Mouse (Mus musculus): ENCODE measurements around the gene Mapkap1. TPM values are rescaled to one million over a fixed set of nuclear protein-coding genes. Genes with fewer than 3 reads are reported as not detected.

Mapkap1 gene
- total and polyA plus RNA-seq, 2 experiments = 25.4 to 35.1 TPM

DNA sequence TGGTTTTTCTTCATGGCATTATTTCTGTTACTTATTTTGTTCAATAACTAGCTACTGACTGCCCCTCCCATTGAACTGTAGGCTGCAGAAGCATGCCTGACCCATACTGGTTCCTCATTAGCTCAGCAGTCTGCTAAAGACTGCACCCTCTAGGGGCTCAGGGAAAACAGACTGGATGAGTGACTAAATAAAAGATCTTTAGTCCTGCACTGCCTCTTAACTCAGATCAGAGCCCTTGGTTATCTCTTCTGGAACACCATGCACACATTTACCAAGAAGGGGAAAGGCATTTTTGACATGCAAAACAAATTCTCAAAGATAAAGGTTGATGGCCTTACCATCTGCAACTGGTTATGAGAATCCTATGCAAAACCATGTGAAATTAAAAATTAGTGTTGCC is 157.3 kb downstream of the Mapkap1 start:
- no peak for DNase-seq (ENCODE audit: extremely low read depth, low read depth, low spot score)
- H3K4me1 ChIP-seq (ENCODE audit: control insufficient read depth, insufficient read depth, low read length) = no peaks in the 10 kb centered on the region
- no peak overlapping the region for H3K27ac ChIP-seq (replicated peaks; ENCODE audit: insufficient read depth, low read depth, low read length)
- H3K4me3 ChIP-seq (ENCODE audit: insufficient read depth, low read depth, low read length) = no peak overlapping the region
- H3K27me3 ChIP-seq (ENCODE audit: control insufficient read depth, insufficient read depth, low read length) = no peaks in the 10 kb centered on the region
- H3K79me2 ChIP-seq (ENCODE audit: control insufficient read depth, insufficient read depth, low read length) = no peaks in the 10 kb centered on the region
- H3K36me3 ChIP-seq (ENCODE audit: control insufficient read depth, insufficient read depth, low read length) = 0 out of 2 replicates have a peak, but pooled peaks cover 4% of the 10 kb centered on the region
- TF ChIP-seq POLR2A (IDR thresholded peaks at IDR 0.05; ENCODE audit: extremely low read depth, insufficient read depth, low read length) (no peak), CTCF (IDR thresholded peaks at IDR 0.05; ENCODE audit: low read depth, low read length) (no peak)
- H3K9ac ChIP-seq (ENCODE audit: low read depth, low read length) = no peak overlapping the region

DNA sequence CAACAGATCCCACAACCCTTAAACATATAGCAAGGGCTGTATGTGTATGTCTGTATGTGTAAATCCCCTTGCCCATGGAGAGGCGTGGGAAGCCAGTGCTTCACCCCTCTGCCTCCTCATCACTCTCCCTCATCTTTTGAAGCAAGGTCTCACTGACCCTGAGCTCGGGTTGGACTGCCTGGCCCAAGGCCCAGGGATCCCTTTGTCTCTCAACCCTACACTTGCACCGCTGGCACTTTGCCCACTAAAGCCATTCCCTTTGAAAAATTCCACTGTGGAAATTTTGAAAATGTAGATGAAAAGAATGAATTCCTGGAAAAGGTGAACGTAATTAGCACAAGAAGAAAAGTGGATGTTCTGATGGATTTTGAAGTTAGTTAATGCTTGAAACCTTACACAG is 159.6 kb downstream of the Mapkap1 start:
- Histone ChIP-seq H3K27ac (replicated peaks; ENCODE audit: insufficient read depth, low read depth, low read length) (no peak overlapping the region), H3K4me1 (ENCODE audit: control insufficient read depth, insufficient read depth, low read length) (no peaks in the 10 kb centered on the region), H3K36me3 (ENCODE audit: control insufficient read depth, insufficient read depth, low read length) (0 out of 2 replicates have a peak, but pooled peaks cover 5% of the 10 kb centered on the region), H3K9ac (ENCODE audit: low read depth, low read length) (no peak overlapping the region), H3K4me3 (ENCODE audit: insufficient read depth, low read depth, low read length) (no peak overlapping the region), H3K79me2 (ENCODE audit: control insufficient read depth, insufficient read depth, low read length) (no peaks in the 10 kb centered on the region), H3K27me3 (ENCODE audit: control insufficient read depth, insufficient read depth, low read length) (no peaks in the 10 kb centered on the region)
- no peak for TF ChIP-seq POLR2A (IDR thresholded peaks at IDR 0.05; ENCODE audit: extremely low read depth, insufficient read depth, low read length)
- TF ChIP-seq CTCF (IDR thresholded peaks at IDR 0.05; ENCODE audit: low read depth, low read length) = no peak
- DNase-seq (ENCODE audit: extremely low read depth, low read depth, low spot score) = no peak
- WGBS = 70% methylated on average over 4 of the region's 4 CpGs

DNA sequence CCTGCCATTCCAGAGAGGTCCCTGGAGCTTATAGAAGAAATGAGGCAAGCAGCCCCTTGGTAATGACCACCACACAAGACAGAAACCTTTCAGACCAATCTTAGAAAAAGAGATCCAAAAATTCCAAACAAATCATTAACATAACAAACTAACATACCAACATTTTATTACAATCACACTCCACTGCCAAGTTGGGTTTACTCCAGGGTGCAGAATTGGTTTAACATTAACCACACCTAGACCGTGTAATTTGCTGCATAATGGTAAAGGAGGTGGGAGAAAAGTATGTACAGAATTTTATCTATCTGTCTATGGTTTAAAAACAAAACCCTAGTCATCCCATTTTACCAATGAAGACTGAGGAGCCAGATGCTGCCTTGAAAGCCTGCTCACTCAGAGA is 160.0 kb downstream of the Mapkap1 start:
- no peaks in the 10 kb centered on the region for H3K4me1 ChIP-seq (ENCODE audit: control insufficient read depth, insufficient read depth, low read length)
- H3K27me3 ChIP-seq (ENCODE audit: control insufficient read depth, insufficient read depth, low read length) = no peaks in the 10 kb centered on the region
- H3K36me3 ChIP-seq (ENCODE audit: control insufficient read depth, insufficient read depth, low read length) = 0 out of 2 replicates have a peak, but pooled peaks cover 5% of the 10 kb centered on the region
- H3K27ac ChIP-seq (replicated peaks; ENCODE audit: insufficient read depth, low read depth, low read length) = no peak overlapping the region
- no peaks in the 10 kb centered on the region for H3K79me2 ChIP-seq (ENCODE audit: control insufficient read depth, insufficient read depth, low read length)
- TF ChIP-seq POLR2A (IDR thresholded peaks at IDR 0.05; ENCODE audit: extremely low read depth, insufficient read depth, low read length) (no peak), CTCF (IDR thresholded peaks at IDR 0.05; ENCODE audit: low read depth, low read length) (no peak)
- no peak overlapping the region for H3K4me3 ChIP-seq (ENCODE audit: insufficient read depth, low read depth, low read length)
- H3K9ac ChIP-seq (ENCODE audit: low read depth, low read length) = no peak overlapping the region
- DNase-seq (ENCODE audit: extremely low read depth, low read depth, low spot score) = peak; percentile 28
- 30% methylated on average over 1 of the region's 1 CpGs for WGBS

DNA sequence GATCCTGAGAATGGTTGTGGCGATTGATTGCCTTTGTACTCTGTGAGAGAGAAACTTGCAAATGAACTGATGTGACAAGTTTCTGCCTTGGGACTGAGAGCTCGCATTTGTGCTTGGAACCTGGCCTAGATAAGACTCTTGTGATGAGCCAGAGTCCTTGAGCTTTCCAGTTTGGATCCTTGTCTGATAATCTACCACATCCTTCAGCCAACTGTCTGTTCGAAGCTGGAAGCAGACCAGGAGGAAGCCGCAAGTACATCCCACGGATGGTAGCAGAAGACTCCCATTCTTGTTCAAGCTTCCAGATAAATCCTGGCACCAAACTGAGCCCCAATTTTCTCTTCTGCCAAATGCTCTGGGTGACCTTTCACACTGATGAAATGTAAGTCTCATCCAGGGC is 162.6 kb downstream of the Mapkap1 start:
- H3K4me1 ChIP-seq (ENCODE audit: control insufficient read depth, insufficient read depth, low read length) = no peaks in the 10 kb centered on the region

DNA sequence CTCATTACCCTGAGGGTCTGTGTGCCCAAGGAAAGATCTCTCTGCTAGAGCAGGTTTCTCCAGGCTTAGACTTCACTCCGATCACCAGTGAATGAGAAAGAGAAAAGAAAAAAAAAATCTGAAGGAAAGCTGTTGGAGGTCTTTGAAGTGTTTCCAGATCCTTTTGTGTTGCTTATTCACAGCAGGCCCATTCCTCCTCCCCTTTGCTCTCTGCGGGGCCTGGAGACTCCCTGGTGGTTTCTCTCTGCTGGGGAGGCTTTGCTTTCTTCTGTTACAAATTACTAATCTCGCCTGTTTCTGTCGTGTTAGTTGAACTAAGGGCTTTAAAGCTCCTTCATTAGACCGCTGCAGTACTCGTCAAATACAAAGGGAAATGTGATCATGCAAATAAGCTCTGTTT is 163.8 kb downstream of the Mapkap1 start:
- TF ChIP-seq CTCF (IDR thresholded peaks at IDR 0.05; ENCODE audit: low read depth, low read length) (no peak), POLR2A (IDR thresholded peaks at IDR 0.05; ENCODE audit: extremely low read depth, insufficient read depth, low read length) (no peak)
- H3K9ac ChIP-seq (ENCODE audit: low read depth, low read length) = no peak overlapping the region
- 83% methylated on average over 6 of the region's 6 CpGs for WGBS
- H3K27ac ChIP-seq (replicated peaks; ENCODE audit: insufficient read depth, low read depth, low read length) = no peak overlapping the region
- no peaks in the 10 kb centered on the region for H3K27me3 ChIP-seq (ENCODE audit: control insufficient read depth, insufficient read depth, low read length)
- H3K79me2 ChIP-seq (ENCODE audit: control insufficient read depth, insufficient read depth, low read length) = no peaks in the 10 kb centered on the region
- H3K36me3 ChIP-seq (ENCODE audit: control insufficient read depth, insufficient read depth, low read length) = 0 out of 2 replicates have a peak, but pooled peaks cover 3% of the 10 kb centered on the region
- no peaks in the 10 kb centered on the region for H3K4me1 ChIP-seq (ENCODE audit: control insufficient read depth, insufficient read depth, low read length)
- no peak overlapping the region for H3K4me3 ChIP-seq (ENCODE audit: insufficient read depth, low read depth, low read length)
- DNase-seq (ENCODE audit: extremely low read depth, low read depth, low spot score) = no peak

More for the DNA sequence above, 162.6 kb downstream of the Mapkap1 start:
- Histone ChIP-seq H3K27ac (replicated peaks; ENCODE audit: insufficient read depth, low read depth, low read length) (no peak overlapping the region), H3K9ac (ENCODE audit: low read depth, low read length) (no peak overlapping the region), H3K79me2 (ENCODE audit: control insufficient read depth, insufficient read depth, low read length) (no peaks in the 10 kb centered on the region), H3K4me3 (ENCODE audit: insufficient read depth, low read depth, low read length) (no peak overlapping the region), H3K36me3 (ENCODE audit: control insufficient read depth, insufficient read depth, low read length) (0 out of 2 replicates have a peak, but pooled peaks cover 3% of the 10 kb centered on the region), H3K27me3 (ENCODE audit: control insufficient read depth, insufficient read depth, low read length) (no peaks in the 10 kb centered on the region)
- no peak for DNase-seq (ENCODE audit: extremely low read depth, low read depth, low spot score)
- 68% methylated on average over 5 of the region's 5 CpGs for WGBS
- TF ChIP-seq CTCF (IDR thresholded peaks at IDR 0.05; ENCODE audit: low read depth, low read length) (no peak), POLR2A (IDR thresholded peaks at IDR 0.05; ENCODE audit: extremely low read depth, insufficient read depth, low read length) (no peak)

DNA sequence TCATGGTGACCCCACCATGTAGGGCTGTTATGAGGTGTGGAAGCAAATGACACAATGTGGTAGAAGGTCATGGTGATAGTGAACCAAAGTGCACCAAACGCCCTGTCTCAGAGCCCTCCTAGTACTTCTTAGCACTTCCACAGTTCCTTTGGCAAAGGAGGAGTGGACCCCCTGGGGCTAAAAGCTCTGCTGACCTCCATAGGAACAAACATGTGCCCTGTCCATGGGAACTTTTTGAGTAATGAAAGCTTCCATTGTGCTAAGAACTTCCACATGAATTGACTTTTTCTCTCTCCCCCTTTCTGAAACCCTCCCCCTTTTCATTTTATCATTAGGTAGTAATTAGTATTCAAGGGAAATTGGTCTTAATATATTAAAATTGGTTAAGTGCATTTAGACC is 164.5 kb downstream of the Mapkap1 start:
- H3K9ac ChIP-seq (ENCODE audit: low read depth, low read length) = no peak overlapping the region
- 86% methylated on average over 1 of the region's 1 CpGs for WGBS
- H3K36me3 ChIP-seq (ENCODE audit: control insufficient read depth, insufficient read depth, low read length) = 0 out of 2 replicates have a peak, but pooled peaks cover 3% of the 10 kb centered on the region
- no peaks in the 10 kb centered on the region for H3K4me1 ChIP-seq (ENCODE audit: control insufficient read depth, insufficient read depth, low read length)
- H3K27ac ChIP-seq (replicated peaks; ENCODE audit: insufficient read depth, low read depth, low read length) = no peak overlapping the region
- TF ChIP-seq POLR2A (IDR thresholded peaks at IDR 0.05; ENCODE audit: extremely low read depth, insufficient read depth, low read length) (no peak), CTCF (IDR thresholded peaks at IDR 0.05; ENCODE audit: low read depth, low read length) (no peak)
- H3K4me3 ChIP-seq (ENCODE audit: insufficient read depth, low read depth, low read length) = no peak overlapping the region
- H3K79me2 ChIP-seq (ENCODE audit: control insufficient read depth, insufficient read depth, low read length) = no peaks in the 10 kb centered on the region
- H3K27me3 ChIP-seq (ENCODE audit: control insufficient read depth, insufficient read depth, low read length) = no peaks in the 10 kb centered on the region
- DNase-seq (ENCODE audit: extremely low read depth, low read depth, low spot score) = no peak

All from liver, adult 2 months (tissue).